Mouse (Mus musculus) 3134 (cell line): Measurements from ENCODE around the gene Mcoln3.

Experiments used
- DNase-seq: peaks from one replicate; pipeline ENCODE4 v3.0.0-alpha.2; 2011; ENCODE audit warnings: low spot score; ENCODE audit not compliant: insufficient read length; ENCODE audit errors: extremely low read depth

The Mcoln3 gene

GRCm38 (mm10) chr3:146127205-146127604, 10.0 kb downstream of the Mcoln3 start:
- DNase-seq = no peak

DNA sequence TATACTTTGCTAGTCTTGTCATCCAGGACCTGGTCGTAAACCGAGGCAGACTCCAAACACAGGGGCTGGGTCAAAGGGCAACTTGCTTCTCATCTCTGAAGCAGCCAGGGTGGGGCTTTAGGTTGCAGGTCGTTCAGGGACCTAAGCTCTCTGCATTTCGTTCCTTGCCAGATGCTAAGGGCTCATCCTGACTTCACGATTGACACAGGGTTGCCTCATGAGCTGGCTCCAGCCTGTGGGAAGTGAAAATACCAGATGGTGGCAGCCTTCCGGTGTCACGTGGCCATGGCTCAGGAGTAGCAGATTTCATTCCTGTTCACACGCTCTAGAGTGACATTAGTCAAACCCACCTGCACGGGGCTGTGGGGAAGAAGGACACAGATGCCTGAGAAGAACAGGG, 17.6 kb downstream of the Mcoln3 start:
- no peak for DNase-seq

DNA sequence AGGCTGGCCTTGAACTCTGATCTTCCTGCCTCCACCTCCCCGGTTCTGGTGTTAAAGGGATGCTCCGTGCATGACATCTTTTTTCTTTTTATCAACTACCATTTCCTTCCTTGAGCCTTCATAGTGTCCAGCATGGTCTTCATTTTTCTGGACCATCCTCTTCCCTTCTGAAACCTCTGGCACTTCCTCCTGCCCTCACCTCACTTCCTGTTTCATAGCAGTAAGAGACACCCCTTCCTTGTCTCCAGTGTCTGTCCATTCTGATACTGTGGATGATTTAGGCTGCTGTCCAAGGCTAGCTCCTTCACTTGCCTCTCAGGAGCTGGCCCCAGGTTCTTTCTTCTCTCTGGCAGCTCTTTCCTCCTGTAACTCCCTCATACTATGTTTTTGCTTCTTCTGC, 18.2 kb downstream of the Mcoln3 start:
- no peak for DNase-seq

DNA sequence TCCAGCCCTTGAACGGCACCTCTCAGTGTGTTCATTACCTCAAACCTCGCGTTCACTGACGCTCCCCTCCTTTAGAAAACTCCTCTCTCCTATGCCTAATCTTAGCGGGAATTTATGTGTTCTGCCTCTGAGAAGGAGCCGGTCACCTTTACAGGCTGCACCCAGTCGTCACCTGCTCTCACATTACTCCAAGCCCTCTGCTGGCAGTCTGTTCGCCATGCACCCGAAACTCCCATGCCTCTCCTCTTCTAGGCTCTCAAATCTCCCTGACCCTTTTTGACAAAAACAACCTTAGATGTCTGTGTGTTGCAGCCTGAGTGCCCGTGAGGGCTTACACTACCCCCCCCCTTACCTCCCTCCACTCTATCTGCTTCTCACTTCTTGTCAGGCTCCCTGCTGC, 19.2 kb downstream of the Mcoln3 start:
- DNase-seq = no peak

DNA sequence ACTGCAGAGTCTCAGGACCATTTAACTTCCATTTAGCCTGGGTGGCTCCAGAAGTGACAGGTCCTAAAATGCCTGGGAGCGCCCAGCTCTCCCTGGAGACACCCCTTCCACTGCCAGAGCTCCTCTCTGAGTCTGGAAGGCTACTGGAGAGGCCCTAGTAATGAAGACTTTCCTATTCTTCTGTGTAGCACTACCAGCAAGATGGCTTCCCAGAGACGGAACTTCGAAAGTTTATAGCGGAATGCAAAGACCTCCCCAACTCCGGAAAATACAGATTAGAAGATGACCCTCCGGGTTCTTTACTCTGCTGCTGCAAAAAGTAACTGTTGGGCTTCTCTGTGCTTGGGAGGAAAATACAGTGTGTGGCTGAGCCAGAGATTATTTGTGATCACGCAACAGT, 23.0 kb downstream of the Mcoln3 start:
- no peak for DNase-seq

- no peak for DNase-seq
Observed at GRCm38 (mm10) chr3:146142523-146142922, 25.3 kb downstream of the Mcoln3 start.

- no peak for DNase-seq
Observed at GRCm38 (mm10) chr3:146145501-146145900, 28.3 kb downstream of the Mcoln3 start.

- DNase-seq = no peak
Observed at GRCm38 (mm10) chr3:146146131-146146530, 28.9 kb downstream of the Mcoln3 start.

- no peak for DNase-seq
Observed at GRCm38 (mm10) chr3:146149156-146150057, 32.2 kb downstream of the Mcoln3 start, which contains the start of gene Mcoln2. Gene Mcoln2, plus strand, starts transcription at chr3:146149833.

GRCm38 (mm10) chr3:146150058-146150400, 32.8 kb downstream of the Mcoln3 start:
- no peak for DNase-seq

GRCm38 (mm10) chr3:146150560-146150959, 33.3 kb downstream of the Mcoln3 start:
- DNase-seq = no peak

GRCm38 (mm10) chr3:146151328-146151727, 34.1 kb downstream of the Mcoln3 start:
- DNase-seq = no peak

GRCm38 (mm10) chr3:146151755-146152154, 34.5 kb downstream of the Mcoln3 start:
- DNase-seq = no peak

DNA sequence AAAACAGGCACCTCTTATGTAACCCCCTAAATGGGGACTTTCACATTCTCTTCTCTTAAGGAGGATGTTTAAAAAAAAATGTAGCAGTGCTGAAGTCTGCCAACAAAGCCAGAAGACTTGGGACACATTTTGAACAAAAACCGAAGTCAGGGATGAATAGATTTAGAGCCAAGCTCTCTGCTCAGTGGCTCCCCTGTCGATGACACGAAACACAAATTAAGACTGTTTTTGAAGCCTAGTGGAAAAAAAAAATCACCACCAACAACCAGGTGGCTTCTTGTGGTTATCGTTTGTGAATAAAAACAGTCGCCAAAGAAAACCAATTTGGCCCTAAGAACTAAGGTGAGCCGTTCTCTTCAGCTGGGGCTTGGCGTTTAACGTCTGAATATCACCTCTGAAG, 35.1 kb downstream of the Mcoln3 start:
- DNase-seq = no peak

- DNase-seq = no peak
Observed at GRCm38 (mm10) chr3:146152913-146153312, 35.7 kb downstream of the Mcoln3 start.

GRCm38 (mm10) chr3:146153862-146154611, 36.8 kb downstream of the Mcoln3 start:
- peak; percentile 64 for DNase-seq

- no peak for DNase-seq
Observed at GRCm38 (mm10) chr3:146155628-146156576, 38.7 kb downstream of the Mcoln3 start.

GRCm38 (mm10) chr3:146156811-146157210, 39.6 kb downstream of the Mcoln3 start:
- no peak for DNase-seq

GRCm38 (mm10) chr3:146158039-146158438, 40.8 kb downstream of the Mcoln3 start:
- no peak for DNase-seq

GRCm38 (mm10) chr3:146159360-146159759, 42.1 kb downstream of the Mcoln3 start:
- DNase-seq = no peak

DNA sequence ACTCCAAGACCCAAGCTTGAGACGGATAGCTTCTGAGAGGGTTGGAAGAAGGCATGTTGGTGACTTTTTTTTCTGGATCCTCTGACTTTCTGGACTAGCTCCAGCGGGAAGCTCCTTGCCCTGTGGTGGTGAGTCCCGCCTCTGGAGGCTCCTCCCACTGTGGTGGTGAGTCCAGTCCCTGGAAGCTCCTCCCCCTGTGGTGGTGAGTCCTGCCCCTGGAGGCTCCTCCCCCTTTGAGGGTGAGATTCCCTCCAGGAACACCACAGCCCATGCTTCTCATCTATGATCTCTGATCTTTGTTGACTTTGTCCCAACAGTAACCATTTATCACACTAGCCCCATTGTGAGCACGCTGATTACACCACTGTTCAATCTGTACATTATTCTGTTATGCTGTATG, 44.9 kb downstream of the Mcoln3 start:
- DNase-seq = no peak
